Mouse (Mus musculus) ES-Bruce4 (cell line): Measurements from ENCODE around the gene Frrs1l. TPM values are rescaled to one million over a fixed set of nuclear protein-coding genes. Genes with fewer than 3 reads are reported as not detected.

ENCODE experiments used
- H3K27ac ChIP-seq: 2 replicates; pipeline ENCODE4 v1.5.1; 2012; ENCODE audit warnings: low read length, inconsistent platforms; ENCODE audit not compliant: insufficient read depth
- H3K27me3 ChIP-seq: 2 replicates; pipeline ENCODE4 v1.6.1; 2012; ENCODE audit warnings: mild to moderate bottlenecking, low read length, inconsistent platforms; ENCODE audit not compliant: control insufficient read depth, poor library complexity, insufficient read depth, severe bottlenecking
- H3K36me3 ChIP-seq: 2 replicates; pipeline ENCODE4 v1.6.1; 2012; ENCODE audit warnings: inconsistent platforms, mild to moderate bottlenecking, low read length, moderate library complexity; ENCODE audit not compliant: control insufficient read depth, poor library complexity, insufficient read depth, severe bottlenecking
- H3K4me1 ChIP-seq: one replicate; pipeline ENCODE4 v1.8.1; 2011; ENCODE audit warnings: low read length; ENCODE audit not compliant: control insufficient read depth, insufficient read depth
- H3K4me3 ChIP-seq: 2 replicates; pipeline ENCODE4 v1.5.1; 2011; ENCODE audit warnings: low read depth, mild to moderate bottlenecking, low read length
- H3K9ac ChIP-seq: 2 replicates; pipeline ENCODE4 v1.6.1; 2012; ENCODE audit warnings: low read depth, mild to moderate bottlenecking, inconsistent platforms; ENCODE audit not compliant: poor library complexity, severe bottlenecking
- H3K9me3 ChIP-seq: replicated peaks from 2 replicates; pipeline ENCODE4 v1.6.1; 2012; ENCODE audit warnings: mild to moderate bottlenecking, low read length, inconsistent platforms; ENCODE audit not compliant: control insufficient read depth, poor library complexity, insufficient read depth, severe bottlenecking
- CTCF ChIP-seq: IDR thresholded peaks from one replicate; pipeline ENCODE4 v1.8.1; 2011; ENCODE audit warnings: low read depth, low read length
- EP300 ChIP-seq: IDR thresholded peaks from 2 replicates; pipeline ENCODE4 v1.6.1; 2011; ENCODE audit warnings: low read depth, low read length; ENCODE audit not compliant: insufficient read depth
- POLR2A ChIP-seq: IDR thresholded peaks from one replicate; pipeline ENCODE4 v1.8.1; 2011; ENCODE audit warnings: low read length; ENCODE audit not compliant: insufficient read depth
- polyA plus RNA-seq: library from polyadenylated mRNA; stranded (reverse); fragments of >200 nt; gene quantifications from 2 replicates; pipeline ENCODE4 v1.2.4, GENCODE M21; 2011; ENCODE audit warnings: low read depth; ENCODE audit not compliant: missing spikeins, insufficient read depth, insufficient read length

Gene Frrs1l
- polyA plus RNA-seq, 1 experiment: 1.0 TPM

DNA sequence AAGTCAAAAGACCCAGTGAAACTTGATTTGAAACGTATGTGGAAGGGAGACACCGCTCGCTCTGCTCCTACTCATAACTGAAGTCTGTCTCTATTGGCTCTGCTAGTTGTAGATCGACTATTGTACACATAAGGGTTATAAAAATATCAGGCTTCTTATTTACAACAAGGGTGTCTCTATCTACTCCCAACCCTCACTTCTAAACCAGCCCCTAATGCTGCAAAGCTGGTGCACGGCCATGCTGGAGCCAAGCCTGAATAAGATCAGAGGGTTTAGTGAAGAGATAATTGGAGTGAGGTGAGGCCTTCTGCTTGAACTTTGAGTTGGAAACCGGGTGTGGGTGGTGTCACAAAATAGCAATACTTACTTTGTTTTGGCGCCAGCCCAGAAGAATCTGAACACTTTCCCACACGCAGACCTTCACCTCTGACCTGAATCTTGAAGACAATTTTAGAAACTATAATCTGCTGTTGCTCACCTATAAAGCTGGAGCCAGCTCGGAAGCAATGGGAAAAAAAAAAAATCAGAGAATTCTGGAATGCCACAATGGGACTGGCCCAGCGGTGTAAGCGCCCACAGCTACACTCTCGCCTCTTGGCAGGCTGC is 28.8 kb downstream of the Frrs1l start:
- Histone ChIP-seq H3K4me3 (no peak overlapping the region), H3K27me3 (no peaks in the 10 kb centered on the region), H3K4me1 (peaks cover 3% of the 10 kb centered on the region), H3K27ac (no peak overlapping the region), H3K36me3 (no peaks in the 10 kb centered on the region), H3K9ac (no peak overlapping the region), H3K9me3 (no peaks in the 10 kb centered on the region)
- TF ChIP-seq POLR2A (no peak), CTCF (no peak), EP300 (no peak)

DNA sequence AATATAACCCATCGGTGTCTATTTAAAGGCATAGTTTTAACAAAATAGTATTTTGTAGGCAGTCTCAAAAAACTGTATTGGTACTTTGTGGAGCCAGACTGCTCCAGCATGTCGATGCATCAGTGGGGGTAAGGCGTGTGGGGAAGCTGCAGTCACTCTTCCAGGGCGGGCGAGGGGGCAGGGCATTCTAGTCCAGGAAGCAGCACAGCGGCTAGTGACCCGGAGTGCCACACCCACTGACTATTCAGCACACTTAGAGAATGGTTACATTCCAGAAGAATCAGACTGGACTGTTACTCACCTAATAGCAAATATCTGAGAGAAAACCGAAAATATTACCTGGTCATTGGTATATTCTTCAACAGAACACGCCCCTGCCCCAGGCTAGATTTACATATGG is 32.7 kb downstream of the Frrs1l start:
- Histone ChIP-seq H3K4me1 (peaks cover 3% of the 10 kb centered on the region), H3K9me3 (no peaks in the 10 kb centered on the region), H3K36me3 (no peaks in the 10 kb centered on the region), H3K4me3 (no peak overlapping the region), H3K27ac (no peak overlapping the region), H3K27me3 (no peaks in the 10 kb centered on the region), H3K9ac (no peak overlapping the region)
- no peak for TF ChIP-seq POLR2A
- peak; percentile 84 for TF ChIP-seq EP300

DNA sequence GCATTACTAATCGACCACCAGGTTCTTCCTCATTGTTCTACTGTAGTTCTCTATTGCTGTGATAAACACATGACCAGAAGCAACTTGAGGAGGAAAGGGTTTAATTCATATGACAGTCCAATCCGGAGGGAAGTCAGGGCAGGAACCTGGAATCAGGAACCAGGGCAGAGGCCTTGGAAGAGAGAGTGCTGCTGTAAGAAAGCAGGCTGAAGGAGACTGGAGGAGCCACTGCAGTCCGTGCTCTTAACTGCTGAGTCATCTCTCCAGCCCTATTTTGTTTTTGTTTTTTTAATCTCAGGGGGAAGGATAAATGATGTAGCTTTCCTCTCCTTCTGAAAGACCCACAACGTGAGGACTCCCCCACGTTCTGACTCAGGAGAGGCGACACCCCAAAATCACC is 37.0 kb downstream of the Frrs1l start:
- Histone ChIP-seq H3K27ac (peak overlapping the region; percentile 91), H3K36me3 (no peaks in the 10 kb centered on the region), H3K9me3 (no peaks in the 10 kb centered on the region), H3K4me3 (no peak overlapping the region), H3K4me1 (peaks cover 3% of the 10 kb centered on the region), H3K27me3 (no peaks in the 10 kb centered on the region), H3K9ac (no peak overlapping the region; the same call in 1 of the 2 replicates)
- TF ChIP-seq EP300: no peak
- TF ChIP-seq POLR2A: no peak
- no peak for TF ChIP-seq CTCF

DNA sequence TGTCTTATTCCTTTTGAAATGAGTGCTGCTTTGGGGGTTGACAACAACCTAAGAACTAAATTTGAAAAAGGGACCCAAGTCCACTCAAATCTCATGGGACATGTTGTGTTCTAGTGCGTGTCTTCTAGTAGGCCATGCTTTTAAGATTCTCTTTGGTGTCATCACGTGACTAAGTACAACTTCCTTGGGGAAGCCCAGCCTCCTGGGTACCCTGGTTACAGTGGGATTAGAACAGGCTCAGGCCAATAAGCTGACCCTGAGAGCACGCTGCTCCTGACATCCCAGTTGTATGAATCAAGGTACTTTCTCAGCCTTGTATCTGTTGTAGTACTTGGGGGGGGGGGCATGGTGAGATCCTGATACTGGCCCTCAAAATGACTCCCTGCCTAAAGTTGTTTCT is 38.5 kb downstream of the Frrs1l start:
- no peak overlapping the region for H3K4me3 ChIP-seq
- H3K9ac ChIP-seq: no peak overlapping the region
- no peaks in the 10 kb centered on the region for H3K4me1 ChIP-seq
- H3K27ac ChIP-seq: no peak overlapping the region
- H3K36me3 ChIP-seq: no peaks in the 10 kb centered on the region
- no peaks in the 10 kb centered on the region for H3K9me3 ChIP-seq
- TF ChIP-seq POLR2A (no peak), EP300 (no peak), CTCF (no peak)
- H3K27me3 ChIP-seq: no peaks in the 10 kb centered on the region

DNA sequence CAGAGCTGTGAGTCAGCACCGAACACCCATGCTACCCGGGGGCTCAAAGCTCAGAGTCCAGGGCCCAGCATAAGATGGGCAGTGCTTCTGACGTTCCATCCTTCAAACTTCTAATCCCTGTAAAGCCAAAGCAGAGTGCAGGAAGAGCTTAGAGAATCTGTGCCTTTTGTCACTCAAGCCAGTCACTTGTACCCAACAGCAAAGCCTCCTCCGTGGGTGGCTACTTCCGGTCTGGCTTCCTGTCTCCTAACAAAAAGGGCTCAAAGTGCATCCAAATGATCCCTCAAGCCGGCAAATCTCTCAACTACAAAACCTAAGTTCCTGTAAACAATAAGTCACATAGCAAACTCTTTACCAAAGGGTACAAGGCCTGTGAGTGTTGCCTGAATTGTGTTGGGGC is 40.7 kb downstream of the Frrs1l start:
- H3K4me1 ChIP-seq: no peaks in the 10 kb centered on the region
- H3K9me3 ChIP-seq: no peaks in the 10 kb centered on the region
- TF ChIP-seq CTCF (no peak), POLR2A (no peak), EP300 (no peak)
- no peak overlapping the region for H3K9ac ChIP-seq
- H3K27ac ChIP-seq: no peak overlapping the region
- peaks cover 2% of the 10 kb centered on the region; the same call in 1 of the 2 replicates for H3K36me3 ChIP-seq
- no peak overlapping the region for H3K4me3 ChIP-seq
- H3K27me3 ChIP-seq: no peaks in the 10 kb centered on the region

DNA sequence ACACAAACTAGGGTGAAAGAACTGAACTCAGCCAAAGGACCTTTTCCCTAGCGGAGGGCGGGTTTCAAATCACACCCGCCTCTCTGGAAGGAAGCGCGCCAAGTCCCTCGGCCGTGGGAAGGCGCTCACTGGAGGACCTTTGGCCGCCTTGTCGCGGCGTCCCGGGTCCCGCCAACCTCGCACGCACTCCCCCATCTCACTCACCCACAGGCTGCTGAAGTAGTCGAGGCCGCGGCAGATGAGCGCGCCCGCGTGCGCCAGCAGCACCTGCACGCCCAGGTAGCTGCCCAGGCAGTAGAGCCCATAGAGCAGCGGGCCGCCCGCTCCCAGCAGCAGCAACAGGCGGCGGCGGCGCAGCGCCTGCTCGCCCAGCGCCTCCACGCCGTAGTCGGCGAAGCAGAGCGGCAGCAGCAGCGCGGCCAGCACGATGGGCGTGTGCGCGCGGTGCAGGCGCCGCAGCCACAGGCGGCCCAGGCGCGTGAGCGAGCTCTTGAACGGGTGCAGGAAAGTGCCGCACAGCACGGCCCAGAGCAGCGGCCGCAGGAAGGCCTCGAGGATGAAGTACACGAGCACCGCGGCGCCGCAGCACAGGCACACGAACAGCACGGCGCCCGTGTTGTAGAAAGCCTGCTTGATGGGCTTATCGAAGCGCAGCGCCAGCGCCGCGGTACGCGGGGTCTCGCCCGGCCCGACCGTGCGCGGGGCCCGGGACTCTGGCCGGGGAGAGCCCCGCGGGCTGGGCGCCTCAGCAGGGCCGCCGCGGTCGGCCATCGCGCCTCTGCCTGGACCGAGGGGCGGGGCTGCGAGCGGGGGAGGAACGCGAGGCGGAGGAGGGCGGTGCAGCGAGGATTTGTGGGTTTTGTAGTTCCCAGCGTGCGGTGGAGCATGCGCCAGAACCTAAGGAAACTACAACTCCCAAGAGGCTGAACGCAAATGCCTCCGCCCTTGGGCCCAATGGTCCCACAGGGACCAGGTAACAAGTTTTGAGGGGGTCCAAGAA is 43.2 kb downstream of the Frrs1l start, which contains the start of gene Tmem245:
Gene Tmem245, minus strand, starts transcription at position 797 of the 1,000 bp plus-strand sequence.
- H3K9ac ChIP-seq: peak within 1 kb of the TSS; percentile 83
- H3K27ac ChIP-seq: no peak within 1 kb of the TSS; the same call in none of the 2 replicates
- no peaks in the 10 kb centered on the region for H3K27me3 ChIP-seq
- peaks cover 2% of the 10 kb centered on the region; the same call in 1 of the 2 replicates for H3K36me3 ChIP-seq
- H3K9me3 ChIP-seq: no peaks in the 10 kb centered on the region
- H3K4me3 ChIP-seq: peak within 1 kb of the TSS; percentile 93
- H3K4me1 ChIP-seq: no peaks in the 10 kb centered on the region
- TF ChIP-seq EP300 (no peak), CTCF (no peak), POLR2A (no peak)
